Mouse (Mus musculus): ENCODE results near the gene Larp6. TPM values are rescaled to one million over a fixed set of nuclear protein-coding genes. Genes with fewer than 3 reads are reported as not detected.

Gene Larp6
- polyA plus RNA-seq, 1 experiment from 2014 or later = 1.3 TPM

DNA sequence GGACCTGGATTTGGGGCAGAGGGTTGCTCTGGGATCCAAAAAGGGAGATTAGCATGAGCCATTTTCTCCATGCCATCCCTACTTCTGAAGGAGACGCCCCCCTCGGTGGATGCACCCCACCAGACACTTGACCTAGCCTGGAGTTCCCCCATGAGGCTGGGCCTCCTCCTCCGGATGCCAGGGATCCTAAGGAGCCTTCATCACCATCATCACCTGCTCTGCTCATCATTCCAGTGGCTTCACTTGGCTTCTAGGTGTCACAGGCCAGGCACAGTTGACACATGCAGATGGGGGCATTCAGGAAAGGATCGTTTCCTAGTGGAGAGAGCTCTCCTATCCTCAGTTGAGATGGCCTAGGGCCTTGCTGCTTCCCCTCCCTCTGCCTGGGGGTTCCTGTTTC lies 827 bp downstream of the Larp6 start:
- DNase-seq (no peak), ATAC-seq (ENCODE audit: insufficient read depth) (no peak)
- H3K4me2 ChIP-seq = peak overlapping the region; percentile 99
- H3K4me1 ChIP-seq (ENCODE audit: insufficient read depth) = no peaks in the 10 kb centered on the region
- H3K36me3 ChIP-seq (ENCODE audit: insufficient read depth) = no peaks in the 10 kb centered on the region
- no peak overlapping the region for H3K27ac ChIP-seq (ENCODE audit: low read depth)
- H3K9ac ChIP-seq = peak overlapping the region; percentile 75; the same call in 1 of the 2 replicates
- no peak for TF ChIP-seq CTCF (IDR thresholded peaks at IDR 0.05; ENCODE audit: low read depth)
- no peaks in the 10 kb centered on the region; the same call in 1 of the 2 replicates for H3K27me3 ChIP-seq (ENCODE audit: insufficient read depth, low read length)
- H3K9me3 ChIP-seq (ENCODE audit: low read depth, low read length) = no peaks in the 10 kb centered on the region
- 28% methylated on average over 4 of the region's 4 CpGs for WGBS
- H3K4me3 ChIP-seq (ENCODE audit: low read depth, low read length) = peak overlapping the region; percentile 65

- no peak for ATAC-seq (ENCODE audit: insufficient read depth)
- no peak overlapping the region for H3K4me2 ChIP-seq
- TF ChIP-seq CTCF (IDR thresholded peaks at IDR 0.05; ENCODE audit: low read depth) = no peak
- no peaks in the 10 kb centered on the region for H3K9me3 ChIP-seq (ENCODE audit: low read depth, low read length)
- H3K9ac ChIP-seq = no peak overlapping the region
- H3K36me3 ChIP-seq (ENCODE audit: insufficient read depth) = no peaks in the 10 kb centered on the region
- WGBS = 65% methylated on average over 6 of the region's 6 CpGs
- H3K27ac ChIP-seq (ENCODE audit: low read depth) = no peak overlapping the region
- no peak for DNase-seq
- no peaks in the 10 kb centered on the region for H3K4me1 ChIP-seq (ENCODE audit: insufficient read depth)
- no peak overlapping the region for H3K4me3 ChIP-seq (ENCODE audit: low read depth, low read length)
- no peaks in the 10 kb centered on the region; the same call in 1 of the 2 replicates for H3K27me3 ChIP-seq (ENCODE audit: insufficient read depth, low read length)
These were observed 1.4 kb downstream of the Larp6 start for GRCm38 (mm10) chr9:60714191-60714590.

- DNase-seq (no peak), ATAC-seq (ENCODE audit: insufficient read depth) (no peak)
- Histone ChIP-seq H3K9me3 (ENCODE audit: low read depth, low read length) (no peaks in the 10 kb centered on the region), H3K4me3 (ENCODE audit: low read depth, low read length) (no peak overlapping the region), H3K9ac (no peak overlapping the region), H3K27me3 (ENCODE audit: insufficient read depth, low read length) (no peaks in the 10 kb centered on the region; the same call in 1 of the 2 replicates), H3K36me3 (ENCODE audit: insufficient read depth) (no peaks in the 10 kb centered on the region), H3K27ac (ENCODE audit: low read depth) (no peak overlapping the region), H3K4me1 (ENCODE audit: insufficient read depth) (no peaks in the 10 kb centered on the region), H3K4me2 (no peak overlapping the region)
- no peak for TF ChIP-seq CTCF (IDR thresholded peaks at IDR 0.05; ENCODE audit: low read depth)
- WGBS = 85% methylated on average over 4 of the region's 4 CpGs
These were observed 2.5 kb downstream of the Larp6 start for GRCm38 (mm10) chr9:60715271-60715670.

DNA sequence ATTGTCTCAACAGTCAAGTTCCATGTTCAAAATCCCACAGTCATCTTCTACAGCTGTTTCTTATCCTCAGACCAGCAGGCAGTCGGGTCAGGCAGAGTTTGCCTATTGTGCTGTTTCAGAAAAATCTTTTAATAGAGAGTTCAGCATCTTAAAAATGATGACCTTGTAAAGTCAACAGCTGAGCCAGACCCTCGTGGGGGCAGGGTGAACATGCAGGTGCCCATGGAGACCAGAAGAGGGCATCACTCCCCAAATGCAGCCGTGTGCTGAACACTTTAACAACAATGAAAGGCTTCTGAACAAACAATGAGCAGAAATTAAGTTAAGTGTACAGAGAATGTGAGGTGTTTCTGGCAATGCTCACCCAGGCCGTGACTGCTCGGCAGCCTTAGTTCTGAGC lies 3.0 kb downstream of the Larp6 start:
- Histone ChIP-seq H3K36me3 (ENCODE audit: insufficient read depth) (no peaks in the 10 kb centered on the region), H3K27me3 (ENCODE audit: insufficient read depth, low read length) (no peaks in the 10 kb centered on the region; the same call in 1 of the 2 replicates), H3K4me3 (ENCODE audit: low read depth, low read length) (no peak overlapping the region), H3K4me2 (no peak overlapping the region), H3K27ac (ENCODE audit: low read depth) (no peak overlapping the region), H3K9ac (no peak overlapping the region), H3K9me3 (ENCODE audit: low read depth, low read length) (no peaks in the 10 kb centered on the region), H3K4me1 (ENCODE audit: insufficient read depth) (no peaks in the 10 kb centered on the region)
- DNase-seq (peak; percentile 36), ATAC-seq (ENCODE audit: insufficient read depth) (no peak)
- peak; percentile 46 for TF ChIP-seq CTCF (IDR thresholded peaks at IDR 0.05; ENCODE audit: low read depth)
- WGBS = 46% methylated on average over 5 of the region's 5 CpGs

DNA sequence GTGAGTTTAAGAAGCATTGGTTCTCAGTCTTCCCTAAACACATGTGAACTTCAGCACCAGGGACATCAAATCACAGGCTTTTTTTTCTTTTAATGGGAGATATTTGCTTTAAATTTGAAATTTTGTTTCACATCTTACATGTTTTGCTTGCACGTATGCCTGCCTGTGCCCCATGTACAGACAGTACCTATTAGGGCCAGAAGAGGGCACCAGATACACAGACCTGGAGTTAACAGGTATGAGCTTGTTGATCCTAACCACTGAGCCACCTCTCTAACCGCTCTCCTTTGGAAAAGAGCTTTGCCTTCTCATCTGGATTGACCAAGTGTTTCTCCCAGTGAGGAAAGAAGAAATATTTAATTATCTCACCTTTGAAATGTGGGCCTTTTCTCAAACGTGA lies 5.5 kb downstream of the Larp6 start:
- 56% methylated on average over 3 of the region's 3 CpGs for WGBS
- no peak overlapping the region for H3K4me3 ChIP-seq (ENCODE audit: low read depth, low read length)

GRCm38 (mm10) chr9:60719687-60720086 lies 6.9 kb downstream of the Larp6 start:
- no peak for ATAC-seq (ENCODE audit: insufficient read depth)
- H3K27ac ChIP-seq (ENCODE audit: low read depth) = no peak overlapping the region
- H3K4me2 ChIP-seq = no peak overlapping the region
- no peaks in the 10 kb centered on the region for H3K36me3 ChIP-seq (ENCODE audit: insufficient read depth)
- H3K9me3 ChIP-seq (ENCODE audit: low read depth, low read length) = no peaks in the 10 kb centered on the region
- DNase-seq = no peak
- no peak for TF ChIP-seq CTCF (IDR thresholded peaks at IDR 0.05; ENCODE audit: low read depth)
- H3K9ac ChIP-seq = no peak overlapping the region
- no peaks in the 10 kb centered on the region for H3K27me3 ChIP-seq (ENCODE audit: insufficient read depth, low read length)
- H3K4me1 ChIP-seq (ENCODE audit: insufficient read depth) = no peaks in the 10 kb centered on the region
- no peak overlapping the region for H3K4me3 ChIP-seq (ENCODE audit: low read depth, low read length)
- WGBS = 85% methylated on average over 3 of the region's 3 CpGs

More for the DNA sequence above, 5.5 kb downstream of the Larp6 start:
- ATAC-seq (ENCODE audit: insufficient read depth) (no peak), DNase-seq (peak; percentile 75)
- Histone ChIP-seq H3K27me3 (ENCODE audit: insufficient read depth, low read length) (no peaks in the 10 kb centered on the region; the same call in 1 of the 2 replicates), H3K4me2 (no peak overlapping the region), H3K36me3 (ENCODE audit: insufficient read depth) (no peaks in the 10 kb centered on the region), H3K4me1 (ENCODE audit: insufficient read depth) (no peaks in the 10 kb centered on the region), H3K9ac (no peak overlapping the region), H3K27ac (ENCODE audit: low read depth) (no peak overlapping the region), H3K9me3 (ENCODE audit: low read depth, low read length) (no peaks in the 10 kb centered on the region)
- peak; percentile 81 for TF ChIP-seq CTCF (IDR thresholded peaks at IDR 0.05; ENCODE audit: low read depth)

DNA sequence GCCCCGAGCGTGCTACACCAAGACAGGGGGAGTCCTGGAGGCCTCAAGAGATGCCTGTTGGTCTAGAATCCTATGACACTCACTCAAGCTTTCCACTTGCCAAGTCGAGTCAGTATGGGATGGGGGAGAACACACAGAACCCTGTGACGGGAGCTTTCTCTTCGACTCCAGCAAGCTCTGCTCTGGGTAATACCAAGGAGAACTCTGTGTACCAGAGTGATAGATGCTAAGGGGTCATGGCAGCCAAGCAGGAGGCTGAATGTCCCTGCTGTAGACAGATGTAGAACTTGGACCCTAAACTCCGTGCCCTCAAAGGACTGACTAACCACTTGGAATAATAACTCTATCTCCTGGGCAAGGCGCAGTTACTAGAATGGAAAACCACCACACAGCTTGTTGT lies 12.2 kb downstream of the Larp6 start:
- Histone ChIP-seq H3K4me1 (ENCODE audit: insufficient read depth) (no peaks in the 10 kb centered on the region), H3K4me3 (ENCODE audit: low read depth, low read length) (no peak overlapping the region), H3K27me3 (ENCODE audit: insufficient read depth, low read length) (no peaks in the 10 kb centered on the region), H3K9ac (no peak overlapping the region), H3K4me2 (no peak overlapping the region), H3K27ac (ENCODE audit: low read depth) (no peak overlapping the region), H3K9me3 (ENCODE audit: low read depth, low read length) (no peaks in the 10 kb centered on the region), H3K36me3 (ENCODE audit: insufficient read depth) (no peaks in the 10 kb centered on the region)
- no peak for DNase-seq
- TF ChIP-seq CTCF (IDR thresholded peaks at IDR 0.05; ENCODE audit: low read depth) = no peak
- no peak for ATAC-seq (ENCODE audit: insufficient read depth)
- 86% methylated on average over 7 of the region's 7 CpGs for WGBS

DNA sequence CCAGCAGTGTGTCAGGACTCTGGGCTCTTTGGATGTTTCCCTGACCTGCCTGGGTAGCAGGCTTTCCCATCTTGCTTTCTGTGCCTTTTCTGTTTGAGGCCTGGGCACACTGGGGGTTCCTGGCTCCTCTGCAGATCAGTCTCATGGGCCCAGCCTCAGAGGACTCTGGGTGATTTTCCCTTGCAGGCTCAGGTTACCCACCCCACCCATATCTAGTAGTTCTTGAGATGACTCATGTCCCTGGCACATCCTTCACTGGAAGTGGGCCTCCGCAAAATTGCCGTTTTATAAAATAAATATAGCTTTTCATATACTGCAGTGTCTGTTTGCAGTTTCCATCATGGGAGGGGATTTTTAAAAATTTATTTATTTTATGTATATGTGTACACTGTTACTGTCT lies 21.5 kb downstream of the Larp6 start:
- no peaks in the 10 kb centered on the region for H3K27me3 ChIP-seq (ENCODE audit: insufficient read depth, low read length)
- H3K36me3 ChIP-seq (ENCODE audit: insufficient read depth) = no peaks in the 10 kb centered on the region
- H3K9me3 ChIP-seq (ENCODE audit: low read depth, low read length) = no peaks in the 10 kb centered on the region
- no peak overlapping the region for H3K27ac ChIP-seq (ENCODE audit: low read depth)
- DNase-seq (no peak), ATAC-seq (ENCODE audit: insufficient read depth) (no peak)
- H3K4me3 ChIP-seq (ENCODE audit: low read depth, low read length) = no peak overlapping the region
- no peak for TF ChIP-seq CTCF (IDR thresholded peaks at IDR 0.05; ENCODE audit: low read depth)
- H3K9ac ChIP-seq = no peak overlapping the region
- WGBS = 74% methylated on average over 2 of the region's 2 CpGs
- H3K4me2 ChIP-seq = no peak overlapping the region
- no peaks in the 10 kb centered on the region for H3K4me1 ChIP-seq (ENCODE audit: insufficient read depth)
